Mouse (Mus musculus): Measurements from ENCODE around the gene St6gal1. TPM values are rescaled to one million over a fixed set of nuclear protein-coding genes. Genes with fewer than 3 reads are reported as not detected.

St6gal1 gene
- polyA plus RNA-seq, 1 experiment from 2014 or later: 21.0 TPM

GRCm38 (mm10) chr16:23305830-23306623, 81.5 kb downstream of the St6gal1 start:
- no peak overlapping the region for H3K9ac ChIP-seq (ENCODE audit: low read depth, low read length)
- DNase-seq (ENCODE audit: low spot score) (no peak), ATAC-seq (ENCODE audit: low read depth) (no peak)
- H3K27ac ChIP-seq (replicated peaks; ENCODE audit: low read depth, low read length): no peak overlapping the region
- no peak overlapping the region for H3K4me3 ChIP-seq (ENCODE audit: low read depth, low read length)
- H3K27me3 ChIP-seq (replicated peaks; ENCODE audit: control insufficient read depth, insufficient read depth, low read length): no peaks in the 10 kb centered on the region
- 68% methylated on average over 10 of the region's 10 CpGs for WGBS
- no peaks in the 10 kb centered on the region for H3K36me3 ChIP-seq (ENCODE audit: control insufficient read depth, insufficient read depth, low read length)
- H3K4me1 ChIP-seq (ENCODE audit: control insufficient read depth, insufficient read depth, low read length): no peaks in the 10 kb centered on the region
- H3K4me2 ChIP-seq (ENCODE audit: low read depth, low read length): no peak overlapping the region
- H3K9me3 ChIP-seq (ENCODE audit: control insufficient read depth, low read length): no peaks in the 10 kb centered on the region

- no peak overlapping the region for H3K27ac ChIP-seq (replicated peaks; ENCODE audit: low read depth, low read length)
- no peaks in the 10 kb centered on the region for H3K9me3 ChIP-seq (ENCODE audit: control insufficient read depth, low read length)
- H3K4me3 ChIP-seq (ENCODE audit: low read depth, low read length): no peak overlapping the region
- H3K9ac ChIP-seq (ENCODE audit: low read depth, low read length): no peak overlapping the region
- H3K4me1 ChIP-seq (ENCODE audit: control insufficient read depth, insufficient read depth, low read length): no peaks in the 10 kb centered on the region
- no peaks in the 10 kb centered on the region for H3K36me3 ChIP-seq (ENCODE audit: control insufficient read depth, insufficient read depth, low read length)
- 60% methylated on average over 12 of the region's 12 CpGs for WGBS
- no peaks in the 10 kb centered on the region for H3K27me3 ChIP-seq (replicated peaks; ENCODE audit: control insufficient read depth, insufficient read depth, low read length)
- no peak for DNase-seq (ENCODE audit: low spot score)
- no peak overlapping the region for H3K4me2 ChIP-seq (ENCODE audit: low read depth, low read length)
- 0 out of 2 replicates have a peak, but pooled peaks have one; percentile 37 for ATAC-seq (ENCODE audit: low read depth)
Measured at GRCm38 (mm10) chr16:23307142-23307968, 82.8 kb downstream of the St6gal1 start.

GRCm38 (mm10) chr16:23308012-23308554, 83.5 kb downstream of the St6gal1 start:
- ATAC-seq (ENCODE audit: low read depth) (no peak), DNase-seq (ENCODE audit: low spot score) (no peak)
- no peaks in the 10 kb centered on the region for H3K36me3 ChIP-seq (ENCODE audit: control insufficient read depth, insufficient read depth, low read length)
- H3K9me3 ChIP-seq (ENCODE audit: control insufficient read depth, low read length): no peaks in the 10 kb centered on the region
- 65% methylated on average over 4 of the region's 4 CpGs for WGBS
- H3K4me2 ChIP-seq (ENCODE audit: low read depth, low read length): no peak overlapping the region
- no peak overlapping the region for H3K27ac ChIP-seq (replicated peaks; ENCODE audit: low read depth, low read length)
- H3K4me3 ChIP-seq (ENCODE audit: low read depth, low read length): no peak overlapping the region
- H3K9ac ChIP-seq (ENCODE audit: low read depth, low read length): no peak overlapping the region
- no peaks in the 10 kb centered on the region for H3K27me3 ChIP-seq (replicated peaks; ENCODE audit: control insufficient read depth, insufficient read depth, low read length)
- no peaks in the 10 kb centered on the region for H3K4me1 ChIP-seq (ENCODE audit: control insufficient read depth, insufficient read depth, low read length)

GRCm38 (mm10) chr16:23309080-23309479, 84.5 kb downstream of the St6gal1 start:
- DNase-seq (ENCODE audit: low spot score): no peak
- H3K36me3 ChIP-seq (ENCODE audit: control insufficient read depth, insufficient read depth, low read length): no peaks in the 10 kb centered on the region
- no peak for ATAC-seq (ENCODE audit: low read depth)
- no peak overlapping the region for H3K4me2 ChIP-seq (ENCODE audit: low read depth, low read length)
- H3K4me1 ChIP-seq (ENCODE audit: control insufficient read depth, insufficient read depth, low read length): no peaks in the 10 kb centered on the region
- H3K9ac ChIP-seq (ENCODE audit: low read depth, low read length): no peak overlapping the region
- H3K27me3 ChIP-seq (replicated peaks; ENCODE audit: control insufficient read depth, insufficient read depth, low read length): no peaks in the 10 kb centered on the region
- no peak overlapping the region for H3K4me3 ChIP-seq (ENCODE audit: low read depth, low read length)
- no peak overlapping the region for H3K27ac ChIP-seq (replicated peaks; ENCODE audit: low read depth, low read length)
- no peaks in the 10 kb centered on the region for H3K9me3 ChIP-seq (ENCODE audit: control insufficient read depth, low read length)
- WGBS: 74% methylated on average over 4 of the region's 4 CpGs

DNA sequence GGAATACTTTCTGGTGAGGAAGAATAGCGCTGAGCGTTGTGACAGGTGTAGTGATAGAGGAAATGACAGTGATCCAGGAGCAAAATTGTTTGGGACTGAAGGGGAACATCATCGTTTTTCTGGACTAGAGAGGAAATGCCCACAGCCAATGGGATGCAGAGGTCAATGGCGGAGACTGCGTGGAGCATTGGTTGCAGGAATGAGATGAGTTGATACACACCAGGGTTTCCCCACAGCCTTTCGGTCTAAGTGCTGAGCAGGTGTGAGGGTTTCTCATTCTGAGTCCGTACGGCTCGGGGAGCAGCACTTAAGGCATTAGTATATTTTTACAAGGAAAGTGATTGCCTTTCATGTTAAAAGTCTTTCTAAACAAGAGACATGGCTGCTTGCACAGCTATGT, 88.1 kb downstream of the St6gal1 start:
- Histone ChIP-seq H3K4me3 (ENCODE audit: low read depth, low read length) (no peak overlapping the region), H3K27me3 (replicated peaks; ENCODE audit: control insufficient read depth, insufficient read depth, low read length) (no peaks in the 10 kb centered on the region), H3K9me3 (ENCODE audit: control insufficient read depth, low read length) (no peaks in the 10 kb centered on the region), H3K9ac (ENCODE audit: low read depth, low read length) (no peak overlapping the region), H3K4me2 (ENCODE audit: low read depth, low read length) (no peak overlapping the region), H3K27ac (replicated peaks; ENCODE audit: low read depth, low read length) (no peak overlapping the region), H3K36me3 (ENCODE audit: control insufficient read depth, insufficient read depth, low read length) (no peaks in the 10 kb centered on the region), H3K4me1 (ENCODE audit: control insufficient read depth, insufficient read depth, low read length) (peaks cover 5% of the 10 kb centered on the region; the same call in 1 of the 2 replicates)
- no peak for ATAC-seq (ENCODE audit: low read depth)
- no peak for DNase-seq (ENCODE audit: low spot score)
- WGBS: 95% methylated on average over 9 of the region's 9 CpGs

DNA sequence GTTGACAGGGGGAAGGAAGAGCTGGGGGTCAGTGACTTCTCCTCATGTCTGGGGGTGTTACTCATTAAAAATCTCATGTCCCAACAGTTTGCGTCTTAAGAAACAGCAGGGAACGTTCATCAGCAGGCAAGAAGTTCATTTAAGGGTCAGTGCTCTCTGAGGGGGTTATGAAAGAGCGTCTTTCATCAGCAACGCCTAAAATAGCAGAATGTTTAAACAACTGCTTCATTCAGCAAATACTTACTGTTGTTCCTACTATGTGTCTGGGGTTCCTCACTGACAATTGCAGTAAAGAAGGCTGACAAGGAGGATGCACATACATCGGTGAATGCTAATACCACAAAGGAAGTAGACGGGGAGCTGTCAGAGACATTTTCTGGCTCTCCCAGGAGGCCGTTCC, 90.2 kb downstream of the St6gal1 start:
- WGBS: 22% methylated on average over 7 of the region's 7 CpGs
- Histone ChIP-seq H3K4me1 (ENCODE audit: control insufficient read depth, insufficient read depth, low read length) (peaks cover 5% of the 10 kb centered on the region; the same call in 1 of the 2 replicates), H3K4me3 (ENCODE audit: low read depth, low read length) (no peak overlapping the region), H3K27ac (replicated peaks; ENCODE audit: low read depth, low read length) (no peak overlapping the region), H3K9me3 (ENCODE audit: control insufficient read depth, low read length) (no peaks in the 10 kb centered on the region), H3K4me2 (ENCODE audit: low read depth, low read length) (no peak overlapping the region), H3K36me3 (ENCODE audit: control insufficient read depth, insufficient read depth, low read length) (no peaks in the 10 kb centered on the region), H3K9ac (ENCODE audit: low read depth, low read length) (no peak overlapping the region), H3K27me3 (replicated peaks; ENCODE audit: control insufficient read depth, insufficient read depth, low read length) (no peaks in the 10 kb centered on the region)
- peak; percentile 63; the same call in 1 of the 2 replicates for ATAC-seq (ENCODE audit: low read depth)
- peak; percentile 64 for DNase-seq (ENCODE audit: low spot score)

DNA sequence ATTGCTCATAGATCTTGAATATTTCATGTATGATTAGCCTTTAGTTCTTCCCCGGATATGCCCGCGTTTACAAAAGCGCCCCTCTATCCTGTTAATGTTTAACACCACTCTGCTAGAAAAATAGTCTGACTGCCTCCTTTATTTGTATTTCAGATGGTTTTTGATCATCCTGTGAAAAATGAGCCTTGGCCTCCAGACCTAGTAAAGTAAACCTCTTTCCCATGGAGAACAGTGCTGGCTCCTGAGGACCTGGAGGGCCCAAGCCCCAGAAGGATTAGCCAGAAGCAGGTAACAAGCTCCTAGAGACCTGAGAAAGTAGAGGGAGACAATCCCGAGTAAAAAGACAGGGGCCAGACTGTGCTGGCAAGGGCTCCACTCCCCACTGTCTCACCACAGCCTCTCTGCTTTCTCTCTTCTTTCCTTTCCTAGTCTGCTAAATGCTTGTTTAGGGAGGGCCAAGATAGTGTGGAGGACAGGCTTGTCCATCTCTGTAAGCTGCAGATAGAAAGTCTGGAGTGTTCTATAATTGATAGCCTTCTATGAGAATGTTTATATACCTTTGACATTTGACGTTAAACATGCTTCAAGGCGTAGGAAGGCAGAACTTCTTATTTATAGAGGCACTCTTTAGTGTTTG, 93.0 kb downstream of the St6gal1 start:
- Histone ChIP-seq H3K4me1 (ENCODE audit: control insufficient read depth, insufficient read depth, low read length) (peaks cover 5% of the 10 kb centered on the region; the same call in 1 of the 2 replicates), H3K27ac (replicated peaks; ENCODE audit: low read depth, low read length) (no peak overlapping the region), H3K9me3 (ENCODE audit: control insufficient read depth, low read length) (no peaks in the 10 kb centered on the region), H3K4me2 (ENCODE audit: low read depth, low read length) (no peak overlapping the region), H3K36me3 (ENCODE audit: control insufficient read depth, insufficient read depth, low read length) (peaks cover 10% of the 10 kb centered on the region), H3K4me3 (ENCODE audit: low read depth, low read length) (no peak overlapping the region), H3K27me3 (replicated peaks; ENCODE audit: control insufficient read depth, insufficient read depth, low read length) (no peaks in the 10 kb centered on the region), H3K9ac (ENCODE audit: low read depth, low read length) (no peak overlapping the region)
- DNase-seq (ENCODE audit: low spot score): no peak
- ATAC-seq (ENCODE audit: low read depth): no peak
- 71% methylated on average over 7 of the region's 7 CpGs for WGBS

- Histone ChIP-seq H3K36me3 (ENCODE audit: control insufficient read depth, insufficient read depth, low read length) (peaks cover 10% of the 10 kb centered on the region), H3K9me3 (ENCODE audit: control insufficient read depth, low read length) (no peaks in the 10 kb centered on the region), H3K9ac (ENCODE audit: low read depth, low read length) (no peak overlapping the region), H3K4me1 (ENCODE audit: control insufficient read depth, insufficient read depth, low read length) (peaks cover under 1% of the 10 kb centered on the region; the same call in 1 of the 2 replicates), H3K4me3 (ENCODE audit: low read depth, low read length) (no peak overlapping the region), H3K27ac (replicated peaks; ENCODE audit: low read depth, low read length) (no peak overlapping the region), H3K27me3 (replicated peaks; ENCODE audit: control insufficient read depth, insufficient read depth, low read length) (no peaks in the 10 kb centered on the region), H3K4me2 (ENCODE audit: low read depth, low read length) (no peak overlapping the region)
- 80% methylated on average over 3 of the region's 3 CpGs for WGBS
- ATAC-seq (ENCODE audit: low read depth): no peak
- DNase-seq (ENCODE audit: low spot score): no peak
Measured at GRCm38 (mm10) chr16:23320025-23320424, 95.5 kb downstream of the St6gal1 start.
